Mouse (Mus musculus): Measurements from ENCODE around the gene Hsd17b12. TPM values are rescaled to one million over a fixed set of nuclear protein-coding genes. Genes with fewer than 3 reads are reported as not detected.

Hsd17b12 gene
- polyA plus RNA-seq, 1 experiment from 2014 or later = 123 TPM

- under 1% methylated on average over 10 of the region's 10 CpGs for WGBS
- H3K9ac ChIP-seq = peak overlapping the region; percentile 89
- no peaks in the 10 kb centered on the region for H3K27me3 ChIP-seq
- no peaks in the 10 kb centered on the region for H3K9me3 ChIP-seq (replicated peaks)
- peak overlapping the region; percentile 92 for H3K27ac ChIP-seq (replicated peaks)
- H3K4me3 ChIP-seq (replicated peaks) = peak overlapping the region; percentile 92
- H3K36me3 ChIP-seq = no peaks in the 10 kb centered on the region
- H3K4me2 ChIP-seq (replicated peaks) = peak overlapping the region; percentile 59
- no peak for ATAC-seq (ENCODE audit: insufficient number of reproducible peaks, low FRiP score, low TSS enrichment, low read depth)
- H3K4me1 ChIP-seq = 0 out of 2 replicates have a peak, but pooled peaks cover 18% of the 10 kb centered on the region
These were observed 713 bp downstream of the Hsd17b12 start for GRCm38 (mm10) chr2:94157051-94157450.

GRCm38 (mm10) chr2:94145146-94145542 lies 12.6 kb downstream of the Hsd17b12 start:
- ATAC-seq (ENCODE audit: insufficient number of reproducible peaks, low FRiP score, low TSS enrichment, low read depth) = no peak
- Histone ChIP-seq H3K27me3 (no peaks in the 10 kb centered on the region), H3K9me3 (replicated peaks) (no peaks in the 10 kb centered on the region), H3K9ac (no peak overlapping the region), H3K4me3 (replicated peaks) (no peak overlapping the region), H3K4me2 (replicated peaks) (no peak overlapping the region), H3K4me1 (no peaks in the 10 kb centered on the region), H3K27ac (replicated peaks) (no peak overlapping the region), H3K36me3 (no peaks in the 10 kb centered on the region)
- 79% methylated on average over 2 of the region's 2 CpGs for WGBS

GRCm38 (mm10) chr2:94144520-94145145 lies 13.1 kb downstream of the Hsd17b12 start:
- no peak for ATAC-seq (ENCODE audit: insufficient number of reproducible peaks, low FRiP score, low TSS enrichment, low read depth)
- no peaks in the 10 kb centered on the region for H3K27me3 ChIP-seq
- 90% methylated on average over 7 of the region's 7 CpGs for WGBS
- no peaks in the 10 kb centered on the region for H3K36me3 ChIP-seq
- no peak overlapping the region for H3K9ac ChIP-seq
- H3K9me3 ChIP-seq (replicated peaks) = no peaks in the 10 kb centered on the region
- H3K4me1 ChIP-seq = no peaks in the 10 kb centered on the region
- H3K4me3 ChIP-seq (replicated peaks) = no peak overlapping the region
- H3K4me2 ChIP-seq (replicated peaks) = no peak overlapping the region
- H3K27ac ChIP-seq (replicated peaks) = no peak overlapping the region

- H3K4me1 ChIP-seq = no peaks in the 10 kb centered on the region
- H3K4me2 ChIP-seq (replicated peaks) = no peak overlapping the region
- H3K27me3 ChIP-seq = no peaks in the 10 kb centered on the region
- H3K9me3 ChIP-seq (replicated peaks) = no peaks in the 10 kb centered on the region
- no peaks in the 10 kb centered on the region for H3K36me3 ChIP-seq
- ATAC-seq (ENCODE audit: insufficient number of reproducible peaks, low FRiP score, low TSS enrichment, low read depth) = no peak
- WGBS = 55% methylated on average over 3 of the region's 3 CpGs
- H3K4me3 ChIP-seq (replicated peaks) = no peak overlapping the region
- no peak overlapping the region for H3K9ac ChIP-seq
- no peak overlapping the region for H3K27ac ChIP-seq (replicated peaks)
These were observed 16.5 kb downstream of the Hsd17b12 start for GRCm38 (mm10) chr2:94141293-94141692.

- H3K4me1 ChIP-seq = 0 out of 2 replicates have a peak, but pooled peaks cover 3% of the 10 kb centered on the region
- ATAC-seq (ENCODE audit: insufficient number of reproducible peaks, low FRiP score, low TSS enrichment, low read depth) = no peak
- H3K36me3 ChIP-seq = no peaks in the 10 kb centered on the region
- H3K4me3 ChIP-seq (replicated peaks) = no peak overlapping the region
- H3K9ac ChIP-seq = no peak overlapping the region
- no peaks in the 10 kb centered on the region for H3K9me3 ChIP-seq (replicated peaks)
- 81% methylated on average over 3 of the region's 3 CpGs for WGBS
- H3K4me2 ChIP-seq (replicated peaks) = no peak overlapping the region
- no peak overlapping the region for H3K27ac ChIP-seq (replicated peaks)
- no peaks in the 10 kb centered on the region for H3K27me3 ChIP-seq
These were observed 19.0 kb downstream of the Hsd17b12 start for GRCm38 (mm10) chr2:94138469-94139390.

GRCm38 (mm10) chr2:94136837-94137236 lies 20.9 kb downstream of the Hsd17b12 start:
- ATAC-seq (ENCODE audit: insufficient number of reproducible peaks, low FRiP score, low TSS enrichment, low read depth) = no peak
- no peak overlapping the region for H3K27ac ChIP-seq (replicated peaks)
- no peaks in the 10 kb centered on the region for H3K36me3 ChIP-seq
- no peak overlapping the region for H3K4me2 ChIP-seq (replicated peaks)
- H3K4me1 ChIP-seq = 0 out of 2 replicates have a peak, but pooled peaks cover 3% of the 10 kb centered on the region
- no peaks in the 10 kb centered on the region for H3K9me3 ChIP-seq (replicated peaks)
- no peak overlapping the region for H3K4me3 ChIP-seq (replicated peaks)
- WGBS = 71% methylated on average over 3 of the region's 3 CpGs
- H3K9ac ChIP-seq = no peak overlapping the region
- H3K27me3 ChIP-seq = no peaks in the 10 kb centered on the region

GRCm38 (mm10) chr2:94128496-94128895 lies 29.3 kb downstream of the Hsd17b12 start:
- no peak for ATAC-seq (ENCODE audit: insufficient number of reproducible peaks, low FRiP score, low TSS enrichment, low read depth)
- H3K9me3 ChIP-seq (replicated peaks) = no peaks in the 10 kb centered on the region
- WGBS = 86% methylated on average over 3 of the region's 3 CpGs

GRCm38 (mm10) chr2:94122182-94123041 lies 35.4 kb downstream of the Hsd17b12 start:
- H3K27ac ChIP-seq (replicated peaks) = peak overlapping the region; percentile 58
- H3K27me3 ChIP-seq = no peaks in the 10 kb centered on the region
- no peaks in the 10 kb centered on the region for H3K9me3 ChIP-seq (replicated peaks)
- ATAC-seq (ENCODE audit: insufficient number of reproducible peaks, low FRiP score, low TSS enrichment, low read depth) = 0 out of 2 replicates have a peak, but pooled peaks have one; percentile 19
- H3K4me1 ChIP-seq = peaks cover 10% of the 10 kb centered on the region
- H3K36me3 ChIP-seq = no peaks in the 10 kb centered on the region
- H3K4me2 ChIP-seq (replicated peaks) = no peak overlapping the region
- no peak overlapping the region for H3K4me3 ChIP-seq (replicated peaks)
- WGBS = 35% methylated on average over 7 of the region's 7 CpGs
- H3K9ac ChIP-seq = no peak overlapping the region

More at GRCm38 (mm10) chr2:94128496-94128895, 29.3 kb downstream of the Hsd17b12 start:
- Histone ChIP-seq H3K36me3 (no peaks in the 10 kb centered on the region), H3K4me2 (replicated peaks) (no peak overlapping the region), H3K4me1 (peaks cover 1% of the 10 kb centered on the region; the same call in 1 of the 2 replicates), H3K9ac (no peak overlapping the region), H3K27me3 (no peaks in the 10 kb centered on the region), H3K27ac (replicated peaks) (no peak overlapping the region), H3K4me3 (replicated peaks) (no peak overlapping the region)

GRCm38 (mm10) chr2:94103758-94104157 lies 54.0 kb downstream of the Hsd17b12 start:
- Histone ChIP-seq H3K27me3 (no peaks in the 10 kb centered on the region), H3K27ac (replicated peaks) (no peak overlapping the region), H3K36me3 (no peaks in the 10 kb centered on the region), H3K9ac (no peak overlapping the region), H3K4me2 (replicated peaks) (no peak overlapping the region), H3K9me3 (replicated peaks) (no peaks in the 10 kb centered on the region), H3K4me1 (no peaks in the 10 kb centered on the region), H3K4me3 (replicated peaks) (no peak overlapping the region)
- ATAC-seq (ENCODE audit: insufficient number of reproducible peaks, low FRiP score, low TSS enrichment, low read depth) = no peak
- WGBS = 90% methylated on average over 2 of the region's 2 CpGs

- 88% methylated on average over 1 of the region's 1 CpGs for WGBS
These were observed 67.9 kb downstream of the Hsd17b12 start for GRCm38 (mm10) chr2:94089901-94090300.

GRCm38 (mm10) chr2:94069482-94069881 lies 88.3 kb downstream of the Hsd17b12 start:
- Histone ChIP-seq H3K4me2 (replicated peaks) (no peak overlapping the region), H3K27me3 (no peaks in the 10 kb centered on the region), H3K4me1 (no peaks in the 10 kb centered on the region), H3K9ac (no peak overlapping the region), H3K27ac (replicated peaks) (no peak overlapping the region), H3K4me3 (replicated peaks) (no peak overlapping the region), H3K36me3 (no peaks in the 10 kb centered on the region), H3K9me3 (replicated peaks) (no peaks in the 10 kb centered on the region)
- 67% methylated on average over 5 of the region's 5 CpGs for WGBS
- ATAC-seq (ENCODE audit: insufficient number of reproducible peaks, low FRiP score, low TSS enrichment, low read depth) = no peak

More at GRCm38 (mm10) chr2:94089901-94090300, 67.9 kb downstream of the Hsd17b12 start:
- Histone ChIP-seq H3K36me3 (no peaks in the 10 kb centered on the region), H3K4me2 (replicated peaks) (no peak overlapping the region), H3K27ac (replicated peaks) (no peak overlapping the region), H3K4me3 (replicated peaks) (no peak overlapping the region), H3K9me3 (replicated peaks) (no peaks in the 10 kb centered on the region), H3K4me1 (no peaks in the 10 kb centered on the region), H3K27me3 (no peaks in the 10 kb centered on the region), H3K9ac (no peak overlapping the region)
- ATAC-seq (ENCODE audit: insufficient number of reproducible peaks, low FRiP score, low TSS enrichment, low read depth) = no peak
